In genomic region chr17:8340407-8341359, GRCm38 (mm10) we compare ENCODE assay signal across 9 mouse cellular contexts. TPM values are rescaled to one million over a fixed set of nuclear protein-coding genes. Genes with fewer than 3 reads are reported as not detected.
A peak's percentile ranks its signal among the peaks of the same experiment; 100 is the strongest.
DNase-seq lines count a peak whose midpoint lies in the region; ATAC-seq and TF ChIP-seq lines count a peak whose summit lies in the region.
"Had no signal": no experiment of that assay in that cellular context is flagged by ENCODE, and none has a peak within 500 bp of the region (broad histone marks: within the 10 kb centered on the region; RNA-seq: fewer than 3 reads in every experiment).

No protein-coding gene starts in this region.

- ATAC-seq in common myeloid progenitor, adult 5-6 weeks (replicated peaks; ENCODE audit: low read depth, poor library complexity, severe bottlenecking): peak; percentile 50
- no peak for ATAC-seq in heart, embryonic 14.5 days (ENCODE audit: insufficient number of reproducible peaks, insufficient read depth, low FRiP score, low read depth)

- H3K27me3 ChIP-seq in spleen, adult 2 months (ENCODE audit: control insufficient read depth, insufficient read depth, low read length): peaks cover 13% of the 10 kb centered on the region
- peaks cover 50% of the 10 kb centered on the region for H3K27me3 ChIP-seq in heart, embryonic 14.5 days (ENCODE audit: control insufficient read depth, insufficient read depth, low read length)

- peak overlapping the region; percentile 55 for H3K9ac ChIP-seq in heart, embryonic 14.5 days (ENCODE audit: low read length)

- peak overlapping the region; percentile 96 for H3K4me2 ChIP-seq in heart, embryonic 14.5 days (ENCODE audit: low read length)

- TF ChIP-seq CTCF in spleen, adult 2 months (IDR thresholded peaks at IDR 0.05; ENCODE audit: extremely low read depth, insufficient read depth, insufficient read length, insufficient replicate concordance): no peak
- TF ChIP-seq CTCF in layer of hippocampus, adult 2 months (conservative IDR thresholded peaks at IDR 0.05): no peak

- DNase-seq in spleen, adult 2 months (ENCODE audit: low read depth in 1 of 2, low spot score in 2 of 2): no peak
- DNase-seq in spleen, postnatal 14 days (ENCODE audit: low spot score in 2 of 2): no peak
- peak in 1 of 2 experiments; percentile 38 for DNase-seq in layer of hippocampus, adult 2 months (ENCODE audit: low spot score in 2 of 2)
- DNase-seq in lung, postnatal 14 days: peak; percentile 37
- peak; percentile 73 for DNase-seq in right cerebral cortex, postnatal 25 days
- DNase-seq in ovary, adult 18-20 months (ENCODE audit: low spot score): no peak

- no peaks in the 10 kb centered on the region for H3K36me3 ChIP-seq in spleen, adult 2 months (ENCODE audit: control insufficient read depth, insufficient read depth, low read length)
- no peaks in the 10 kb centered on the region for H3K36me3 ChIP-seq in heart, embryonic 14.5 days (ENCODE audit: control insufficient read depth, insufficient read depth, low read length)

- WGBS in spleen, adult 2 months: 2% methylated on average over 69 of the region's 92 CpGs
- under 1% methylated on average over 65 of the region's 92 CpGs for WGBS in heart, embryonic 14.5 days

- peak overlapping the region; percentile 28; the same call in 1 of the 2 replicates for H3K4me3 ChIP-seq in spleen, adult 2 months (ENCODE audit: extremely low read depth, insufficient read depth, insufficient read length)
- peak overlapping the region; percentile 48 to 52 for H3K4me3 ChIP-seq in heart, embryonic 14.5 days (ENCODE audit: control insufficient read depth in 1 of 2, insufficient read depth in 1 of 2, low read depth in 1 of 2, low read length in 2 of 2)
- peak overlapping the region; percentile 56 for H3K4me3 ChIP-seq in layer of hippocampus, adult 2 months

- H3K9me3 ChIP-seq in heart, embryonic 14.5 days (ENCODE audit: control insufficient read depth, low read length): no peaks in the 10 kb centered on the region

- no peak for TF ChIP-seq POLR2A in spleen, adult 2 months (IDR thresholded peaks at IDR 0.05; ENCODE audit: low read depth, low read length)

- no peak overlapping the region for H3K27ac ChIP-seq in spleen, adult 2 months (ENCODE audit: insufficient read depth, low read length)
- no peak overlapping the region for H3K27ac ChIP-seq in heart, embryonic 14.5 days (replicated peaks in 1 of 2; ENCODE audit: control insufficient read depth in 1 of 2, insufficient read depth in 1 of 2, low read depth in 2 of 2, low read length in 2 of 2)
- peak overlapping the region; percentile 89 for H3K27ac ChIP-seq in layer of hippocampus, adult 2 months

- H3K4me1 ChIP-seq in spleen, adult 2 months (ENCODE audit: control insufficient read depth, insufficient read depth, insufficient read length): peaks cover 12% of the 10 kb centered on the region
- H3K4me1 ChIP-seq in heart, embryonic 14.5 days (ENCODE audit: control insufficient read depth in 2 of 2, insufficient read depth in 2 of 2, low read length in 2 of 2): peaks cover 2 to 10% of the 10 kb centered on the region in 2 experiments; a peak in 1 of 4 replicates

RNA-seq across cellular contexts. Expression of gene Prr18, which starts 3.4 kb away (rescaled TPM):
- 0.28 and 0.42 TPM in 2 replicates for polyA plus RNA-seq in spleen, adult 2 months (2012; rRNA removed)
- 0.32 and 0.34 TPM in 2 replicates for total RNA-seq in common myeloid progenitor, adult 5-6 weeks (2017)
- polyA plus RNA-seq in heart, embryonic 14.5 days (2014; fragmentation: Nextera tagmentation; extraction: Ambion mirVana): 0.08 TPM in 1 of 2 replicates, not detected in the other
- total RNA-seq in layer of hippocampus, adult 2 months (2021): 10 to 100 TPM; 18.0 to 19.3 TPM

RNA-seq across cellular contexts. Expression of gene T2, which starts 15.1 kb away (rescaled TPM):
- polyA plus RNA-seq in spleen, adult 2 months (2012; rRNA removed): not detected in 2 replicates
- total RNA-seq in common myeloid progenitor, adult 5-6 weeks (2017): not detected in 2 replicates
- polyA plus RNA-seq in heart, embryonic 14.5 days (2014; fragmentation: Nextera tagmentation; extraction: Ambion mirVana): 1.6 and 2.5 TPM in 2 replicates
- total RNA-seq in layer of hippocampus, adult 2 months (2021): under 1 TPM; 0.37 to 0.97 TPM
- total RNA-seq: adrenal gland, adult 18-20 months had no signal

RNA-seq across cellular contexts. Expression of gene Sft2d1, which starts 29.8 kb away (rescaled TPM):
- polyA plus RNA-seq in spleen, adult 2 months (2012; rRNA removed): 61.4 and 81.8 TPM in 2 replicates
- 20.8 and 32.2 TPM in 2 replicates for total RNA-seq in common myeloid progenitor, adult 5-6 weeks (2017)
- 43.6 and 64.6 TPM in 2 replicates for polyA plus RNA-seq in heart, embryonic 14.5 days (2014; fragmentation: Nextera tagmentation; extraction: Ambion mirVana)
- 10 to 100 TPM; 48.4 to 61.5 TPM for total RNA-seq in layer of hippocampus, adult 2 months (2021)

RNA-seq across cellular contexts. Expression of gene Mpc1, which starts 58.0 kb away (rescaled TPM):
- 24.5 and 25.6 TPM in 2 replicates for polyA plus RNA-seq in spleen, adult 2 months (2012; rRNA removed)
- 113 TPM in 2 replicates for total RNA-seq in common myeloid progenitor, adult 5-6 weeks (2017)
- polyA plus RNA-seq in heart, embryonic 14.5 days (2014; fragmentation: Nextera tagmentation; extraction: Ambion mirVana): 279 and 284 TPM in 2 replicates
- 100 to 1,000 TPM; 138 to 143 TPM for total RNA-seq in layer of hippocampus, adult 2 months (2021)

Comparison
In these comparisons a context has a peak if more than half of its experiments do, and no peak if none do; other contexts are left out.
1. DNase-seq: peak in lung, postnatal 14 days (single experiment) and right cerebral cortex, postnatal 25 days (single experiment); none in spleen, adult 2 months (0 of 2), spleen, postnatal 14 days (0 of 2) and ovary, adult 18-20 months (single experiment).
2. RNA of gene Prr18, which starts 3.4 kb away (total RNA-seq): 18.0 to 19.3 TPM in layer of hippocampus, adult 2 months; 0.32 to 0.34 TPM in common myeloid progenitor, adult 5-6 weeks; every median in the first group is over 10 times any median in the second.
3. Peak in every context shown above with its lines, with median percentiles within 50 percentile points of each other: H3K4me3 ChIP-seq.